Mouse (Mus musculus) skeletal muscle tissue, adult 2 months (tissue): Measurements from ENCODE around the gene Tle3.
A peak's percentile ranks its signal among the peaks of the same experiment; 100 is the strongest.

Experiments
- DNase-seq: peaks from one replicate; pipeline ENCODE4 v3.0.0-alpha.2; 2012; ENCODE audit warnings: low read depth, low spot score

Gene Tle3

GRCm38 (mm10) chr9:61371755-61372509, at the start of gene Tle3:
Tle3 (plus strand) TSS chr9:61372366.
- peak; percentile 98 for DNase-seq

- DNase-seq: no peak
Observed at GRCm38 (mm10) chr9:61323221-61323620, 48.9 kb upstream of the Tle3 start.

- peak; percentile 30 for DNase-seq
Observed at GRCm38 (mm10) chr9:61323879-61324278, 48.3 kb upstream of the Tle3 start.

- DNase-seq: no peak
Observed at GRCm38 (mm10) chr9:61324354-61324753, 47.8 kb upstream of the Tle3 start.

GRCm38 (mm10) chr9:61325012-61325411, 47.2 kb upstream of the Tle3 start:
- DNase-seq: no peak

GRCm38 (mm10) chr9:61325931-61326351, 46.2 kb upstream of the Tle3 start:
- no peak for DNase-seq

- no peak for DNase-seq
Observed at GRCm38 (mm10) chr9:61326922-61327321, 45.2 kb upstream of the Tle3 start.

- DNase-seq: no peak
Observed at GRCm38 (mm10) chr9:61328173-61328572, 44.0 kb upstream of the Tle3 start.

GRCm38 (mm10) chr9:61330747-61331146, 41.4 kb upstream of the Tle3 start:
- DNase-seq: no peak

- no peak for DNase-seq
Observed at GRCm38 (mm10) chr9:61332226-61332936, 39.8 kb upstream of the Tle3 start.

GRCm38 (mm10) chr9:61336179-61336578, 36.0 kb upstream of the Tle3 start:
- DNase-seq: no peak

GRCm38 (mm10) chr9:61336591-61337587, 35.3 kb upstream of the Tle3 start:
- DNase-seq: no peak

GRCm38 (mm10) chr9:61337665-61338064, 34.5 kb upstream of the Tle3 start:
- no peak for DNase-seq

GRCm38 (mm10) chr9:61339311-61339710, 32.9 kb upstream of the Tle3 start:
- DNase-seq: no peak

GRCm38 (mm10) chr9:61340333-61340732, 31.8 kb upstream of the Tle3 start:
- DNase-seq: no peak

- DNase-seq: no peak
Observed at GRCm38 (mm10) chr9:61342297-61342696, 29.9 kb upstream of the Tle3 start.

GRCm38 (mm10) chr9:61344684-61345083, 27.5 kb upstream of the Tle3 start:
- DNase-seq: no peak

- no peak for DNase-seq
Observed at GRCm38 (mm10) chr9:61347011-61347410, 25.2 kb upstream of the Tle3 start.

GRCm38 (mm10) chr9:61348036-61348435, 24.1 kb upstream of the Tle3 start:
- DNase-seq: no peak

- no peak for DNase-seq
Observed at GRCm38 (mm10) chr9:61348616-61349015, 23.6 kb upstream of the Tle3 start.

GRCm38 (mm10) chr9:61349697-61350096, 22.5 kb upstream of the Tle3 start:
- peak; percentile 58 for DNase-seq

GRCm38 (mm10) chr9:61351164-61351563, 21.0 kb upstream of the Tle3 start:
- DNase-seq: no peak
